Mouse (Mus musculus): ENCODE data around the gene Ddx28.

The Ddx28 gene

DNA sequence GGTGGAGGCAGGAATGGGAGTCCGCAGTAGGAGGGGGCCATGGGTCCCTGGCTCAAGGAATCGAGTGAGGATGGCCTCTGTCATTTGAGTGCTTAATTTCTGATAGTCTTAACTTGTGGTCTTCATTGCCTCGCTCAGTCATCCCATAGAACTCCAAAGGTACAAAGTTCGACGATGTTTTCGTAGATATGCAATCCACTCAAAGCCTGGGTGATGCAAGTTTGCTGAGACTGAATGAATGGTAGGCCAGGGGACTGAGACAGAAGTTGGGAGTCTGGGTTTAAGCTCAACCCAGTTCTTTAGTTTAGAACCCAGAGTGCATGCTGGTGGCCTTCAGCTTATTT, at the start of gene Ddx28:
Gene Ddx28 (minus strand): TSS at position 240 of the 344 bp plus-strand sequence.
- no peak for DNase-seq (ENCODE audit: low spot score in 2 of 2)

DNA sequence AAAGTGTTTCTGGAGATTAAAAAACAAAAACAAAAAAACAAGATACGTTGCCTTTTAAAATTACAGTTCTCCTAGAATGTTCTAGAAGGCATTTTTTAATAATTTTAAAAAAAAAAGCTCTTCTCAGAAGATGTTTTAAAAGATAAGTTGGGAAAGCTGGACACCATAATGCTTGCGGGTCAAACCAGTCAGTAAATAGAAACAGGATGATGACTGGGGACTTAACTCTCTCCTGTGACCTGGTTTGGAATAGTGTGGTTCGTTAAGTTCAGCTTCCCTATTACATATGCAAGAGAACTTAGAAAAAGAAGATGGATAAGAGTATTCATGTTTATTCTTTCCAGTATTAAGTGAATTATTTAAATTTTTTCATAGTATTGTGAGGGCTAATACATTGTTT, 48.8 kb upstream of the Ddx28 start:
- no peak for DNase-seq (ENCODE audit: low spot score in 2 of 2)

DNA sequence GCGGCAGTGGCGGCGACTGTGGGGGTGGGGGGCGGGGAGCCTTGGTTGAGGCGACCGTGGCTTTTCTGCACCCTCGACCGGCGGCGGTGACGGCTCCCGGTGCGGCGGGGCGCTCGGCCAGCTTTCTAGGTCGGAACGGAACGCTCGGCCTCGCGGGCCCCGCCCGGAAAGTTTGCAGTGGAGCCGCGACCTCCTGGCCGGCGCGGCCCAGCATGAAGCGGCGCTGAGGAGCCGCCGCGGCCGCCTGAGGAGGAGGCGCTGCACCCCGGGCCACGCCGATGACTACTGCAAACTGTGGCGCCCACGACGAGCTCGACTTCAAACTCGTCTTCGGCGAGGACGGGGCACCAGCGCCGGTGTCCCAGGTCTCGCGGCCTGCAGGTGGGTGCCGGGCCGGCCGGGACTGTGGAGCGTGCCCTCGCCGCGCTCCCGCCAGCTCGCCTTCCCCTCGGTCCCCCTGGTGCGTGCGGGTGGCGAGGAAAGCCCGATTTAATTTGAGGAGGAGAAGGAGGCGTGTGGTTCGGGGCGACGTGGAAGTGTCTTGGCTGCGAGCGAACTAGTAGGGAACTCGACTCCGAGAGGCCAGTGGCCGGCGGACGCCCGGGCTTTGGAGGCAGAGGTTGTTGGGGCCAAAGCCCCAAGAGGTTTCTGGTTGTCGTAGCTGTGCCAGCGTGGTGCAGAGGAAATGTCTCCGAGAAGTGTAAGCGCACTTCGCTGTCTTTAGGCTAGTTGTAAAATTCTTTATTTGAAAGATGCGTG, 48.1 kb upstream of the Ddx28 start:
- peak; percentile 56 to 62 for DNase-seq (ENCODE audit: low spot score in 2 of 2)

DNA sequence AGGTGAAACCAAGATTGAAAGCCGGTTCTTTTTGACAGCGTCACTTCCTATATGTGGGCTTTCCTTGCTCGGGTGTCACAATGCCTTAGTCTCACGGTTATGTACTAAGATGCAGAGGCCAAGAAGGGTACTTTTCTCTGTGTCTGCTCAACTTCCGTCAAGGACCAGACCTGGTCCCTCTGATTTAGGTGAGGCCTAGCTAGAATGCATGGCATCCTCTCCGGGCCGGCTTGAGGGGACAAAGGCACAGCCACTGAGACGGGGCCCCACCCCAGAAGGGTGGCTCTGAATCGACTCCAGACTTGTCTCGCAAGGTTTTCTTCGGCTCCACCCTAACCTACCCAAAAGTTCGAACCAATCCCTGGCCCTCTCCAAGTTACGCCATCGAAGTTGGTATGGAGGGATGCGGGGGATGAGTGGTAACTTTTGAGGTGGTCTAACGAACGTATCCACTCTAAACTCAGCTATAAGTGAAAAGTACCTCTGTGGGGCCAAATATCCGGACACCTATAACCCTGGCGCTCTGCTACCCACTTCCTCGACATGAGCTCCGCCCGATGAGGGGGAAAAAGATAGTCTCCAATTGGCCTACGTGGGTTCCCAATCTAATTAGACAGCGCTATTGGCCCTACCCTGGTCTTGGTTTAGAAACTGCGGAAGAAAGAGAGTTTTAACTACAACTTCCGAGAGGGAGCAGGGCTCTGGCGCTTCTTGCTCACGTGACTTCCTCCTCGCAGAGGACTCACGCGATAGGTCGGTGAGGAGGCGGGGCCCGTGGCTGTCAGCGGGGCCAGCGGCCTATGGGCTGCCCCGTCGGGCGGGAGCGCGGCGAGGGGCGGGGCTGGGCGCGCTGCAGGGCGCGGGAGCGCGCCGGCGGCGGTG, 47.3 kb upstream of the Ddx28 start, which contains the start of gene Nfatc3:
Gene Nfatc3 (plus strand): TSS at position 110 of the 882 bp plus-strand sequence.
- DNase-seq (ENCODE audit: low spot score in 2 of 2): peak; percentile 95 to 97

DNA sequence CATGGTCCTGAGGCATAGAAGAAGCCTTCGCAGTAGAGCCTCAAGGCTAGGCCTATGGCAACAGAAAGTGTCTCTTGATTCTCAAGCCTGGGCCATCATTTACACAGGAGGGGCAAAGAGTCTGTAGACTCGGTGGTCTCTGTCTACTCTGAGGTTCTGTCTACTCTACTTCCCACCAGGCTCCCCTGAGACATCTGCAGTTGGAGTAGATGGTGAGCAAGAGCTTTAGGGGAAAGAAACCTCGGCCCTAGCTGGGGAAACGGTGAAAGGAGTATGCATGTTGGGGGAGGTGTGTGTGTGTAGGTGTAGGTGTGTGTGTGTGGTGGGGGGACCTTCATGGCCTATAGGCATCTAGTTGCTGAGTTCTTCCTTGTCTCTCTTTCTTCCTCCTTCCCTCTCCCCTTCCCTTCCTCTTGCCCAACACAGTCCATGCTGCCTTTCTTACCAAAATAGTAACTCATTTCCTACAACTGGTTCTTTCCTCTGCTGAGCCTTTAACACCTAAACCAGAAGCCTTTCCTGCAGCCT, 44.8 kb upstream of the Ddx28 start:
- DNase-seq (ENCODE audit: low spot score in 2 of 2): no peak

DNA sequence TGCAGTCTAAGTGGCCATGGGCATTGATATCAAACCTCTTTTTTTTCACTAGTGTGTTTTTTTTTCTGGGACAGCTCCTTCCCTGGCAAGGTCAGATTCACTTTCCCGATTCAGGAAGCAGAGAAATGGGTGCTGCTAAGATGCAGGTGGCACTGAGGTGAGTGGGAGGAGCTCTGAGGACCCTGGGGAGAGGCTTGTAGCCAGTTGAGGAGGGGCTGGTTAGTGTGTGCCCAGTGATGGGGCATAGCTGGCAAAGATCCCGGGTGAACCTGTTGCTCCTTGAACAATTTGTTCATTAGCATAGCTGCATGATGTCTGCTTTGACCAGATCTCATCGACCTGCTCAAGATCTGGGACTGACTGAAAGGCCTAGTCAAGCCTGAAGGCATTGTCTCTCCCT, 43.4 kb upstream of the Ddx28 start:
- peak in 1 of 2 experiments; percentile 54 for DNase-seq (ENCODE audit: low spot score in 2 of 2)

DNA sequence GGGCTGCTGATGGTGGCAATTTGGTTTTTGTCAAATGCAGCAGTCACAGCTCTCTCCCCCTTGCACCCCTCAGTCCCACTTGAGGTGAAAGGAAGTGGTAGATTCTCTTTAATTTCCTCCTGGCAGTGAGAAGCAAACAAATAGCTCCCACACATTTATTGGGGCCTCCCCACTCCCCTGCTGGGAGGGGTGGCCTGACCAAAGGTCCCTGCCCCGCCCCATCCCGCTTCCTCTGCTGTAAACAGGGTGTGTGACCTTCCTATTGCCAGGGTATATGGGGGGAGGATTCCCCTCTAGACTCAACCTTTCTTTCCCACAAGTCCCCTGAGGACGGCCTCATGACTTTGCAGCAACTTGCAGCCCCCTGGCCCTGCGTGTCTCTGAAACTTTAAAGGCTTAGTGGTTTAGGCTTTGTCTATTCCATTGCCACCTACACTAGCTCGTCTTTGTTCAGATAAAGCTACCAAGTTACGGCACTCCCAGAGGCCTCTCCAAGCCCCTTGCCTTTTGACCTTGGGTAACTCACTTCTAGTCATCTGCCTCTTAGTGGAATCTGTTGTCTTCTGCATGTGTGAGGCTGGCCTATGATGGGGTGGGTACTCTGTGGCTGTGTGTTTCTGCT, 42.6 kb upstream of the Ddx28 start:
- peak; percentile 85 to 96 for DNase-seq (ENCODE audit: low spot score in 2 of 2)

- peak; percentile 49 to 92 for DNase-seq (ENCODE audit: low spot score in 2 of 2)
Observed at GRCm38 (mm10) chr8:106052510-106053089, 40.9 kb upstream of the Ddx28 start.

- no peak for DNase-seq (ENCODE audit: low spot score in 2 of 2)
Observed at GRCm38 (mm10) chr8:106051068-106051467, 39.4 kb upstream of the Ddx28 start.

- DNase-seq (ENCODE audit: low spot score in 2 of 2): no peak
Observed at GRCm38 (mm10) chr8:106049840-106050239, 38.2 kb upstream of the Ddx28 start.

- DNase-seq (ENCODE audit: low spot score in 2 of 2): no peak
Observed at GRCm38 (mm10) chr8:106047854-106048630, 36.4 kb upstream of the Ddx28 start.

DNA sequence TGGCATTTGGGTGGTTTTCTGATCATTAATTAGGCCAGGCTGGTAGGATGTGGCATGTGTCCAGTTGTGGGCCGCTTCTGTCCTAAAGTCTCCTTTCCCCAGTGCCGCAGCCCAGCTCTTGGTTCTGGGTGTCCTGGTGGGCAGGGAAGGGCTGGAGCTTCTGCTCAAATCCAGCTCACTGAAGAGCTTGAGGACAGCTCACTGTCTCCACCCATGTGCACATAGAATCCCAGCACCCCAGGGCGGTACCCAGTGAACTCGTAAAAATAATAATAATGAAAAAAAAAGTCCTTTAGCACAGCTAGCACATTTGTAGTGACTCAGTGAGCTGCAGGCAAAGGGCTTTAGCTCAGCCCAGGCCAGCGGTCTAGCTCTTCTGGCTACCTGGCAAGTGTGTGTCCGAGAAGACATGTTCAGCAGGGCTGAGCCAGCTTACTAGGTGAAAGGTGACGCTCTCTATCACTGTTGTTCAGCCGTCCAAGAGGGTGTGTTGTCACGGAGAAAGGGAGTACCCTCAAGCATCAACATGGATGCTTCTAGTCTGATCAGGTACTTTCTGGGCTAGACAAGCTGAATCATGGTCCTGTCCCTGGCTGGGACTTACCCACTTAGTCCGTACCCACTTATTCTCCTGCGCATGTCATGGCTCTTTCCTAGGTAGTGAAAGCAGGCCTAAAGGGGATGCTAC, 35.3 kb upstream of the Ddx28 start:
- DNase-seq (ENCODE audit: low spot score in 2 of 2): no peak

DNA sequence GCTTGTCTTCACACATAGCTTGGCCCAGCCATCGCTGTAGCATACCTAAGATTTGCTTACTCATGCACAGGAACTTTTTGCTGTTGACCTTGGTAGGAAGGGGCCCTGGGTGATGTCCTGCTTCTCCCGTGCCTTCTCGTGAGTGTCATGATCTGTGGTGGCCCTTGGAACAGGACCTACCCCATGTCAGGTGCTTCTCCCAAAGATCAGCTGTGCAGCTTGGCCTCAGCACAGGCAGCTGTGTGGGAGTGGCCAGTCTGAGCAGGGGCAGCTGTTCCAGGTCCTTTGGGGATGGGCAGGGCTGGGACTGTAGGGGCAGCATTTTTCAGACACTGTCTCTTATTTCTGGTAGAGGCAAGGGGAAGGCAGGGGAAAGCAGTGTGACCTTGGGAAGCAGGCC, 32.5 kb upstream of the Ddx28 start:
- no peak for DNase-seq (ENCODE audit: low spot score in 2 of 2)

DNA sequence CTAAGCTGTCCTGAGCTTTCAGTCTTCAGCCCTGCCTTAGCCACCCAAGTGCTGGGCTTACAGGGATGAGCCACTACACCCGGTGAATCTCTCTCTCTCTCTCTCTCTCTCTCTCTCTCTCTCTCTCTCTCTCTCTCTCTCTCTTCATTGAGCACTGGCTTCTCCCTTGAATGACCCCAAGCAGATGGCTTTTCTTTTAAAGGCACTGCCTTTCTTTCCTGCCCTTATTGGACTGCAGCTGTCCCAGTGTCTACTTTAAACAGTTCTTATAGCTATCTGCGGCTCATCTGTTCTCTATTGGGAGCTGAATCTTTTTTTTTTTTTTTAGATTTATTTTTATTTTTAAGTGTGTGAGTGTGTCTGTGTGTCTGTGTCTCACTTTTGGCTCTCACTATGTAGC, 31.4 kb upstream of the Ddx28 start:
- DNase-seq (ENCODE audit: low spot score in 2 of 2): no peak

GRCm38 (mm10) chr8:106040218-106040617, 28.5 kb upstream of the Ddx28 start:
- no peak for DNase-seq (ENCODE audit: low spot score in 2 of 2)

DNA sequence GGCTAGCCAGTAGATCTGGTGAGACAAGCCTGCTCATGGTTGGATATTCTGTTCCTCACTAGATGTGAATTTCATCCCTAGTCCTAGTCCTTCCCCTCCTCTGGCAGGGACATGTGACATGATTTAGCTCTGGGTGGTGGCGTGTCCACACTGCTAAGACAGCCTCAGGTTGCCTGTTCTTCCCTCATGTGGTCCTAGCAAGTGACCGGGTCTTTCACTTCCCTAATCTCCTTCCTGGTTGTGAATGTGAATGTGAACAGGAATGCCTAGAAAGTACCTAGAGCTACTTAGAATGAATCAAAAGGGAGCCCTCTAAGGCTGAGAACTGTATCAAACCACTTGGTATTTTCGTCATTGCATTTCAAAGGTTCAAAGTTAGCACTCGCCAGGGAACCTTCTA, 27.9 kb upstream of the Ddx28 start:
- no peak for DNase-seq (ENCODE audit: low spot score in 2 of 2)

GRCm38 (mm10) chr8:106038721-106039120, 27.0 kb upstream of the Ddx28 start:
- no peak for DNase-seq (ENCODE audit: low spot score in 2 of 2)

- peak; percentile 81 to 86 for DNase-seq (ENCODE audit: low spot score in 2 of 2)
Observed at GRCm38 (mm10) chr8:106022483-106022882, 10.8 kb upstream of the Ddx28 start.

- no peak for DNase-seq (ENCODE audit: low spot score in 2 of 2)
Observed at GRCm38 (mm10) chr8:106018039-106018438, 6.4 kb upstream of the Ddx28 start.

- DNase-seq (ENCODE audit: low spot score in 2 of 2): peak; percentile 33 to 50
Observed at GRCm38 (mm10) chr8:106017130-106017529, 5.4 kb upstream of the Ddx28 start.
